Mouse (Mus musculus) ES-E14 (cell line): Measurements from ENCODE around the gene Nup210.

Experiments
- HCFC1 ChIP-seq: IDR thresholded peaks from 2 replicates; pipeline ENCODE4 v1.6.1; 2012; ENCODE audit warnings: low read length, inconsistent platforms, borderline replicate concordance; ENCODE audit not compliant: insufficient read depth
- MAFK ChIP-seq: IDR thresholded peaks from 2 replicates; pipeline ENCODE4 v1.6.1; 2014; ENCODE audit warnings: mild to moderate bottlenecking, low read depth, low read length, inconsistent platforms; ENCODE audit not compliant: insufficient read depth
- ZC3H11A ChIP-seq: IDR thresholded peaks from 2 replicates; pipeline ENCODE4 v1.6.1; 2012; ENCODE audit warnings: low read depth, mild to moderate bottlenecking, inconsistent platforms, low read length, borderline replicate concordance

GRCm38 (mm10) chr6:91146443-91147151 is 30.0 kb upstream of the Nup210 start:
- TF ChIP-seq ZC3H11A: no peak
- TF ChIP-seq HCFC1: no peak
- TF ChIP-seq MAFK: no peak
